Mouse (Mus musculus): ENCODE measurements at regions not wholly inside any gene's neighbourhood (a gene's known extent, or its start where the extent isn't known, plus 50 kb on each side); places are given as distances from the start of the nearest gene placed in this dataset.

GRCm38 (mm10) chr10:53429539-53430344, 50.0 kb upstream of the Cep85l start:
- Histone ChIP-seq H3K9ac (no peak overlapping the region), H3K9me3 (no peaks in the 10 kb centered on the region), H3K27ac (peak overlapping the region; percentile 56; the same call in 1 of the 2 replicates), H3K4me2 (no peak overlapping the region), H3K36me3 (replicated peaks) (no peaks in the 10 kb centered on the region), H3K27me3 (replicated peaks) (no peaks in the 10 kb centered on the region), H3K4me1 (peaks cover 18% of the 10 kb centered on the region), H3K4me3 (no peak overlapping the region)
- WGBS: 40% methylated on average over 7 of the region's 7 CpGs
- peak; percentile 86 for ATAC-seq (replicated peaks)
